Mouse (Mus musculus) liver, embryonic 14.5 days (tissue): ENCODE measurements around the gene Atxn10. TPM values are rescaled to one million over a fixed set of nuclear protein-coding genes. Genes with fewer than 3 reads are reported as not detected.

Experiments used
- ATAC-seq: fragments of 200-750 bp; cut with Nextera tagmentation; 2 replicates; pipeline ENCODE4 v1.8.0; 2017; ENCODE audit warnings: moderate number of reproducible peaks, mild to moderate bottlenecking, moderate library complexity; ENCODE audit not compliant: insufficient read depth
- DNase-seq, 3 experiments: peaks; one replicate each; pipeline ENCODE4 v3.0.0-alpha.2; 2012 to 2013; ENCODE audit warnings: low read depth in 3 of 3, low spot score in 3 of 3
- H3K27ac ChIP-seq: fragments of 300-500 bp; sonication (generic); 2 replicates; pipeline ENCODE4 v1.5.1; 2014; ENCODE audit warnings: moderate library complexity, mild to moderate bottlenecking, control low read depth, inconsistent platforms
- H3K27me3 ChIP-seq: fragments of 300-500 bp; sonication (generic); 2 replicates; pipeline ENCODE4 v1.6.1; 2014; ENCODE audit warnings: mild to moderate bottlenecking, low read length, moderate library complexity; ENCODE audit not compliant: control insufficient read depth, insufficient read depth
- H3K36me3 ChIP-seq: fragments of 300-500 bp; sonication (generic); replicated peaks from 2 replicates; pipeline ENCODE4 v1.6.1; 2014; ENCODE audit warnings: low read depth; ENCODE audit not compliant: control insufficient read depth, insufficient read depth
- H3K4me1 ChIP-seq, 2 experiments: fragments of 200-500 bp in 1 of 2; fragments of 300-500 bp in 1 of 2; sonication (generic) in 1 of 2; replicated peaks; 2 replicates each; pipeline ENCODE4 v1.6.1; 2012 to 2014; ENCODE audit warnings: antibody characterized with exemption in 1 of 2, inconsistent platforms in 1 of 2, low read length in 1 of 2; ENCODE audit not compliant: control insufficient read depth in 2 of 2, insufficient read depth in 2 of 2
- H3K4me2 ChIP-seq: fragments of 300-500 bp; sonication (generic); 2 replicates; pipeline ENCODE4 v1.6.1; 2014; ENCODE audit warnings: low read depth, mild to moderate bottlenecking, control low read depth, moderate library complexity
- H3K4me3 ChIP-seq, 2 experiments: fragments of 200-500 bp in 1 of 2; fragments of 300-500 bp in 1 of 2; sonication (generic) in 1 of 2; 2 replicates each; pipeline ENCODE4 v1.5.1; 2012 to 2014; ENCODE audit warnings: low read depth in 2 of 2, low read length in 2 of 2, mild to moderate bottlenecking in 2 of 2, control low read depth in 1 of 2, inconsistent platforms in 1 of 2, moderate library complexity in 1 of 2; ENCODE audit not compliant: insufficient read depth in 1 of 2
- H3K9ac ChIP-seq: fragments of 300-500 bp; sonication (generic); replicated peaks from 2 replicates; pipeline ENCODE4 v1.6.1; 2014; ENCODE audit warnings: mild to moderate bottlenecking, control low read depth, moderate library complexity
- H3K9me3 ChIP-seq: fragments of 300-500 bp; sonication (generic); 2 replicates; pipeline ENCODE4 v1.6.1; 2016; ENCODE audit warnings: low read length, mixed read lengths; ENCODE audit not compliant: control insufficient read depth
- CTCF ChIP-seq: IDR thresholded peaks from 2 replicates; pipeline ENCODE4 v1.5.1; 2016; ENCODE audit warnings: antibody characterized with exemption, low read depth, control low read depth
- EP300 ChIP-seq: IDR thresholded peaks from 2 replicates; pipeline ENCODE4 v1.6.1; 2016; ENCODE audit warnings: antibody characterized with exemption, low read depth
- WGBS: fragments of 180-500 bp; shearing (Covaris S2); extraction: QIAGEN DNeasy Blood & Tissue Kit; methylation state at CpG from one replicate; pipeline ENCODE4 v1.1.7; 2014; ENCODE audit not compliant: insufficient replicate concordance; 5-methylcytosine and 5-hydroxymethylcytosine counted together
- polyA plus RNA-seq, 2 experiments: library from polyadenylated mRNA; depleted of rRNA in 1 of 2; stranded (reverse) in 1 of 2; unstranded in 1 of 2; fragments of >200 nt; fragmentation: Nextera tagmentation in 1 of 2; extraction: Ambion mirVana in 1 of 2; gene quantifications; 2 replicates each; pipeline versions ENCODE4 v1.2.1 to v1.2.3; 2012 to 2014

Atxn10 gene
- polyA plus RNA-seq, 2 experiments = 35.0 to 69.1 TPM

DNA sequence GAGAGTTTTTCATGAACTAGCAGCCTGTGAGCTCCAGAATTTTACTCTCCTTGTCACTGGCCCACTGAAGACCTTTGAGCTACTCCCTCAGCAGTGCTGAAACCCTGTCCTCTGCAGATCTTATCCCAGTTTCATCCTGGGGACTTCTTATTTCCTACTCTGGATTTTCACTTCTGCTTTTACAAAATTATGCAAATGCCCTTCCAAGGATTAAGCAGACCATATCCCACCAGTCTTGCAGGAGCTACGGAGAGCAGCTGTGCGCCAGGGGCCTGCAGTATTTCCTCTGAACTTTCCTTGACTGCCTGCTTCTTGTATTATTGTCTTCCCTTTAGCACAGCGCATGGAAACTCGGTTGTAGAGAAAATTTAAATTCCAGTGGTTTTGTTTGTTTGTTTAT lies 68.7 kb downstream of the Atxn10 start:
- Histone ChIP-seq H3K4me2 (no peak overlapping the region), H3K4me1 (no peaks in the 10 kb centered on the region), H3K9me3 (no peaks in the 10 kb centered on the region), H3K9ac (no peak overlapping the region), H3K36me3 (no peaks in the 10 kb centered on the region), H3K27ac (no peak overlapping the region), H3K27me3 (no peaks in the 10 kb centered on the region), H3K4me3 (no peak overlapping the region)
- ATAC-seq = no peak
- TF ChIP-seq CTCF (no peak), EP300 (no peak)
- 70% methylated on average over 4 of the region's 4 CpGs for WGBS
- no peak for DNase-seq

DNA sequence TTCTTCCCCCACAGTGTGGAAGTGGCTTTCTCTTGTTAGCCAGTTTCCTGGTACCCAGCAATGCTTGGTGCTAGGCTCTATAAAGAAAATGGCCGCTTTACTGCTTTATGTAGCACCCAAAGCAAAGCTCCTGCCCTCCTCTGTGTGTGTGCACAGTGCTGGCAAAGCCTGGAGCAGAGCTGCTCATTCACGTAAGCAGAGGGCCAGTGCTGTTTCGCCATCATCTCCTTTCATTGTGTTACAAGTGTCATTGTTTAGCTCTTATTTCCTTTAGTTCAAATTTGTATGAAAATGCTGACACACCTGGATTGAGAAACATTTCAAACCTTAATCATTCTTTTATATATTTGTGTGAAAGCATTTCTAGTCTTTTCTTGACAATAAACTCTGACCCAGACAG lies 69.5 kb downstream of the Atxn10 start:
- DNase-seq = no peak
- WGBS = 70% methylated on average over 3 of the region's 3 CpGs
- Histone ChIP-seq H3K4me2 (no peak overlapping the region), H3K4me1 (no peaks in the 10 kb centered on the region), H3K27me3 (no peaks in the 10 kb centered on the region), H3K9ac (no peak overlapping the region), H3K36me3 (no peaks in the 10 kb centered on the region), H3K9me3 (no peaks in the 10 kb centered on the region), H3K27ac (no peak overlapping the region), H3K4me3 (no peak overlapping the region)
- ATAC-seq = no peak
- TF ChIP-seq CTCF (no peak), EP300 (no peak)

DNA sequence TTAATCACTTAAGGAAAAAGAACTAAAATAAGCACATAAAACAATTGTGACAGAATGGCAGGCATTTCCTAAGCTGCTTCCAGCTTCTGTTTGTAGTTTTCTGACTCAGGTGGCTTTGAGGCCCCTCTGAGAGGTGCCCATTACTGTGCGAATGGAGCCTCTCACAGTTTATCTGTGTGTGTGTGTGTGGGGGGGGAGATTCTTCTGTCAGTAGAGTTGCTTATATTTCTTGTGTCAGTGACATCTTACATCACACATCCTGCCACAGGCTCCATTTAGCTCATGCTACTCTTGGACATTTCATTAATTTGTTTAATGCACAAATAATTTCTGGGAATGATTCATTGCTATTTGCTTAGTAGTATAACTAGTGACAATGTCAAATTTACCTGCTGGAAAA lies 70.8 kb downstream of the Atxn10 start:
- Histone ChIP-seq H3K9me3 (no peaks in the 10 kb centered on the region), H3K4me2 (no peak overlapping the region), H3K27me3 (no peaks in the 10 kb centered on the region), H3K9ac (no peak overlapping the region), H3K4me3 (no peak overlapping the region), H3K36me3 (no peaks in the 10 kb centered on the region), H3K27ac (no peak overlapping the region), H3K4me1 (no peaks in the 10 kb centered on the region)
- ATAC-seq = no peak
- WGBS = 38% methylated on average over 1 of the region's 1 CpGs
- DNase-seq = no peak
- TF ChIP-seq CTCF (no peak), EP300 (no peak)

GRCm38 (mm10) chr15:85407342-85407741 lies 71.3 kb downstream of the Atxn10 start:
- ATAC-seq (no peak), DNase-seq (no peak)
- H3K4me3 ChIP-seq = no peak overlapping the region
- H3K27ac ChIP-seq = no peak overlapping the region
- no peak overlapping the region for H3K9ac ChIP-seq
- H3K9me3 ChIP-seq = no peaks in the 10 kb centered on the region
- WGBS = 59% methylated on average over 3 of the region's 3 CpGs
- no peaks in the 10 kb centered on the region for H3K27me3 ChIP-seq
- H3K4me2 ChIP-seq = no peak overlapping the region
- H3K4me1 ChIP-seq = no peaks in the 10 kb centered on the region
- no peaks in the 10 kb centered on the region for H3K36me3 ChIP-seq
- TF ChIP-seq EP300 (no peak), CTCF (no peak)

- DNase-seq = no peak
- Histone ChIP-seq H3K36me3 (no peaks in the 10 kb centered on the region), H3K27me3 (no peaks in the 10 kb centered on the region), H3K4me2 (no peak overlapping the region), H3K9me3 (no peaks in the 10 kb centered on the region), H3K4me3 (no peak overlapping the region), H3K4me1 (no peaks in the 10 kb centered on the region), H3K9ac (no peak overlapping the region), H3K27ac (no peak overlapping the region)
- TF ChIP-seq EP300 (no peak), CTCF (no peak)
- 63% methylated on average over 5 of the region's 5 CpGs for WGBS
- ATAC-seq = no peak
Measured at GRCm38 (mm10) chr15:85408790-85409189, 72.7 kb downstream of the Atxn10 start.
